Mouse (Mus musculus): ENCODE results near the gene Snx1. TPM values are rescaled to one million over a fixed set of nuclear protein-coding genes. Genes with fewer than 3 reads are reported as not detected.

Gene Snx1
- total and polyA plus RNA-seq, 3 experiments, result 86.4 to 186 (median 110) TPM

DNA sequence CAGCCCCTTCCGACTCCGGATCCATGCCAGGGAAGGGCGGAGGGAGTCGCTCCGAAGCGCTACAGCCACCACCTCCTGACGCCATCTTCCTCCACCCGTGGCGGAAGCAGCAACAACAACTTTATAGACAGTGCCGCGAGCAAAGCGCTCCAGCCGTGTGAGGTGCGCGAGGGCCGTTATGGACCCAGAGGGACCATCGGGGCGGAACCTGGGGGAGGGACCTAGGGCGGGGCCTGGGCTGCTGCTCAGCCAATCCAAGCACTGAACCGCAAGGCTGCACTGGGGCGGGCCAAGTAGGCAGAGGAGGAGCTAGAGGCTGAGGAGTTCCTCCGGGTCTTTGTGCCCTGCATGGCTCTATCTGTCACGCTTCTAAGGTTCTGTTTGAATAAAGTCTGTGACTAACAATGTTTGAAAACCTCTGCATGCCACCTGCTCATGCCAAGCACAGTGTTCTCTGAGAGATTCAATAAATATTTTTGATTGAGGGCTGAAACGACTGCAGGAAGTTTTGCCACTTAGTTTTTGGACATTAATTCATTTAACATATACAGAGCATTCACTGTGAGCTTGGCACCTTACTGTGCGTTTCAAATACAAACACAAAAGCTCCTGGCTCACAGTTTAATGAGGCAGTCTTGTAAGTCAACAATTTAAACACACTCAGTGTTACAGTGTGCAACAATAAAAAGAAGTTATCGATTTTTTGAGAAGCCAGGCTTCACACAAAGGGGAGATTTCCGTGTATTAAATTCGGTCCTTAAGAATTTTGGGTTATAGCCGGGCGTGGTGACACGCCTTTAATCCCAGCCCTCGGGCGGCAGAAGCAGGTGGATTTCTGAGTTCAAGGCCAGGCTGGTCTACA lies 1.5 kb downstream of the Snx1 start (continued):
- peak; percentile 75 for TF ChIP-seq NRF1 (IDR thresholded peaks at IDR 0.05; ENCODE audit: low read depth, low read length)
- no peak for TF ChIP-seq MEF2A (IDR thresholded peaks at IDR 0.05; ENCODE audit: borderline replicate concordance, low read depth, low read length)
- TF ChIP-seq HCFC1 (IDR thresholded peaks at IDR 0.05; ENCODE audit: low read depth, low read length), result peak; percentile 91
- no peak; the same call in 1 of the 2 replicates for TF ChIP-seq GABPA (IDR thresholded peaks at IDR 0.05; ENCODE audit: insufficient replicate concordance, low read depth, low read length)
- TF ChIP-seq ZMIZ1 (IDR thresholded peaks at IDR 0.05; ENCODE audit: low read depth, low read length), result peak; percentile 60; the same call in 1 of the 2 replicates
- TF ChIP-seq RAD21 (IDR thresholded peaks at IDR 0.05; ENCODE audit: low read depth, low read length), result no peak
- peak; percentile 94 for TF ChIP-seq TCF12 (IDR thresholded peaks at IDR 0.05; ENCODE audit: low read depth, low read length)
- no peak for TF ChIP-seq USF1 (IDR thresholded peaks at IDR 0.05; ENCODE audit: low read depth, low read length)
- TF ChIP-seq MAZ (IDR thresholded peaks at IDR 0.05; ENCODE audit: low read depth, low read length), result no peak; the same call in 1 of the 2 replicates
- TF ChIP-seq UBTF (IDR thresholded peaks at IDR 0.05; ENCODE audit: low read depth, low read length), result 0 out of 2 replicates have a peak, but pooled peaks have one; percentile 25
- TF ChIP-seq SIN3A (IDR thresholded peaks at IDR 0.05; ENCODE audit: low read length), result peak; percentile 95
- TF ChIP-seq NELFE (IDR thresholded peaks at IDR 0.05; ENCODE audit: low read depth, low read length), result peak; percentile 90
- no peak for TF ChIP-seq RCOR1 (conservative IDR thresholded peaks at IDR 0.05; ENCODE audit: low read depth, low read length)
- TF ChIP-seq ZKSCAN1 (IDR thresholded peaks at IDR 0.05; ENCODE audit: borderline replicate concordance, low read depth, low read length), result no peak
- TF ChIP-seq POLR2A (IDR thresholded peaks at IDR 0.05; ENCODE audit: low read depth, low read length), result peak; percentile 95
- TF ChIP-seq EP300 (IDR thresholded peaks at IDR 0.05; ENCODE audit: low read length), result no peak
- no peak for TF ChIP-seq E2F4 (IDR thresholded peaks at IDR 0.05; ENCODE audit: insufficient replicate concordance, low read depth, low read length)
- peak; percentile 77 for TF ChIP-seq MXI1 (IDR thresholded peaks at IDR 0.05; ENCODE audit: low read depth, low read length)
- TF ChIP-seq ELF1 (IDR thresholded peaks at IDR 0.05; ENCODE audit: low read depth, low read length), result peak; percentile 87
- TF ChIP-seq SMC3 (IDR thresholded peaks at IDR 0.05; ENCODE audit: low read depth, low read length), result no peak

GRCm38 (mm10) chr9:66124111-66124531 lies 2.3 kb downstream of the Snx1 start:
- peaks cover 8 to 26% of the 10 kb centered on the region in 2 experiments for H3K36me3 ChIP-seq (replicated peaks in 1 of 2; ENCODE audit: control insufficient read depth in 1 of 2, insufficient read depth in 1 of 2, low read length in 1 of 2)
- dilution Hi-C loops (cut with MboI; ENCODE audit: extremely low pct_ligation_motif_present, extremely low pct_unique_long_range_greater_than_20kb, low sequenced_read_pairs), result no loop called here
- TF ChIP-seq MXI1 (IDR thresholded peaks at IDR 0.05; ENCODE audit: low read depth, low read length) (peak; percentile 2; the same call in 1 of the 2 replicates), HCFC1 (IDR thresholded peaks at IDR 0.05; ENCODE audit: low read depth, low read length) (0 out of 2 replicates have a peak, but pooled peaks have one; percentile 20), TCF12 (IDR thresholded peaks at IDR 0.05; ENCODE audit: low read depth, low read length) (0 out of 2 replicates have a peak, but pooled peaks have one; percentile 28), CHD2 (IDR thresholded peaks at IDR 0.05; ENCODE audit: low read length) (no peak), CHD1 (IDR thresholded peaks at IDR 0.05; ENCODE audit: low read depth, low read length) (no peak), MAX (IDR thresholded peaks at IDR 0.05; ENCODE audit: low read length) (0 out of 2 replicates have a peak, but pooled peaks have one; percentile 16), NRF1 (IDR thresholded peaks at IDR 0.05; ENCODE audit: low read depth, low read length) (no peak), ELF1 (IDR thresholded peaks at IDR 0.05; ENCODE audit: low read depth, low read length) (peak; percentile 63), BHLHE40 (IDR thresholded peaks at IDR 0.05; ENCODE audit: low read depth, low read length) (peak; percentile 79)
- peak overlapping the region; percentile 96 for H3K4me2 ChIP-seq (ENCODE audit: insufficient read depth, low read depth, poor library complexity, severe bottlenecking)
- H3K9me3 ChIP-seq (replicated peaks; ENCODE audit: low read length), result no peaks in the 10 kb centered on the region
- in situ Hi-C loops (cut with MboI; ENCODE audit: low pct_ligation_motif_present, low pct_unique_long_range_greater_than_20kb, low sequenced_read_pairs), result no loop called here
- H3K4me3 ChIP-seq (replicated peaks in 1 of 3; ENCODE audit: low read depth in 2 of 3, low read length in 2 of 3, poor library complexity in 1 of 3), result peak overlapping the region; percentile 68 to 92 (median 86)
- peak overlapping the region; percentile 87 for H3K9ac ChIP-seq (ENCODE audit: insufficient read depth, low read depth)
- peaks cover 2 to 45% of the 10 kb centered on the region in 2 experiments; a peak in 2 of 4 replicates for H3K4me1 ChIP-seq (ENCODE audit: control insufficient read depth in 1 of 2, insufficient read depth in 2 of 2)
- peaks cover 54% of the 10 kb centered on the region for H3K79me2 ChIP-seq (replicated peaks; ENCODE audit: control insufficient read depth, extremely low read depth, insufficient read depth, poor library complexity, severe bottlenecking)
- no peak for DNase-seq (ENCODE audit: extremely low read depth)
- no peaks in the 10 kb centered on the region for H3K27me3 ChIP-seq (replicated peaks)
- H3K27ac ChIP-seq (ENCODE audit: insufficient read depth, low read depth), result peak overlapping the region; percentile 41; the same call in 1 of the 2 replicates

Measured in CH12.LX (cell line).